Mouse (Mus musculus) spleen, adult 2 months (tissue): ENCODE results near the gene Mical3.

ENCODE experiments used
- CTCF ChIP-seq: fragments of 200-500 bp; IDR thresholded peaks from 2 replicates; pipeline ENCODE4 v1.5.1; 2011; ENCODE audit warnings: mild to moderate bottlenecking, inconsistent platforms; ENCODE audit not compliant: insufficient read depth, insufficient read length, insufficient replicate concordance; ENCODE audit errors: extremely low read depth
- POLR2A ChIP-seq: fragments of 200-500 bp; IDR thresholded peaks from 2 replicates; pipeline ENCODE4 v1.6.1; 2011; ENCODE audit warnings: low read depth, low read length, inconsistent platforms

GRCm38 (mm10) chr6:120999087-120999486 is 131.7 kb downstream of the Mical3 start:
- TF ChIP-seq CTCF (no peak), POLR2A (no peak)
